Mouse (Mus musculus): ENCODE data around the gene Unc13a.

GRCm38 (mm10) chr8:71671549-71671965 is at the start of gene Unc13a:
- no peak for TF ChIP-seq CTCF (IDR thresholded peaks at IDR 0.05; ENCODE audit: low read depth, low read length)
- TF ChIP-seq GATA1 (IDR thresholded peaks at IDR 0.05; ENCODE audit: borderline replicate concordance, low read length), result no peak
